Mouse (Mus musculus) heart, embryonic 10.5 days (tissue): ENCODE results near the gene Mecom. TPM values are rescaled to one million over a fixed set of nuclear protein-coding genes. Genes with fewer than 3 reads are reported as not detected.
A peak's percentile ranks its signal among the peaks of the same experiment; 100 is the strongest.

Experiments
- DNase-seq: peaks from one replicate; pipeline ENCODE4 v3.0.0-alpha.2; 2017; ENCODE audit warnings: low spot score
- H3K27ac ChIP-seq: fragments of 300-500 bp; sonication (generic); 2 replicates; pipeline ENCODE4 v1.5.1; 2016; ENCODE audit warnings: mild to moderate bottlenecking
- H3K27me3 ChIP-seq: fragments of 300-500 bp; sonication (generic); 2 replicates; pipeline ENCODE4 v1.6.1; 2016; ENCODE audit warnings: mild to moderate bottlenecking; ENCODE audit not compliant: poor library complexity, insufficient read depth, severe bottlenecking
- H3K36me3 ChIP-seq: fragments of 300-500 bp; sonication (generic); 2 replicates; pipeline ENCODE4 v1.6.1; 2016; ENCODE audit warnings: mild to moderate bottlenecking, moderate library complexity
- H3K4me1 ChIP-seq: fragments of 300-500 bp; sonication (generic); 2 replicates; pipeline ENCODE4 v1.6.1; 2016; ENCODE audit warnings: mild to moderate bottlenecking
- H3K4me3 ChIP-seq: fragments of 300-500 bp; sonication (generic); 2 replicates; pipeline ENCODE4 v1.5.1; 2016; ENCODE audit warnings: mild to moderate bottlenecking, moderate library complexity
- H3K9me3 ChIP-seq: fragments of 300-500 bp; sonication (generic); 2 replicates; pipeline ENCODE4 v1.6.1; 2016; ENCODE audit warnings: mild to moderate bottlenecking, moderate library complexity
- WGBS: fragments of 180-500 bp; shearing (Covaris S2); methylation state at CpG from one replicate; pipeline ENCODE4 v1.1.7; 2016; 5-methylcytosine and 5-hydroxymethylcytosine counted together
- polyA plus RNA-seq: library from polyadenylated mRNA; unstranded; fragments of >200 nt; fragmentation: Nextera tagmentation; extraction: Ambion mirVana; gene quantifications from 2 replicates; pipeline ENCODE4 v1.2.1, GENCODE M21; 2016

Gene Mecom
- polyA plus RNA-seq, 1 experiment from 2014 or later, result 40.3 TPM

DNA sequence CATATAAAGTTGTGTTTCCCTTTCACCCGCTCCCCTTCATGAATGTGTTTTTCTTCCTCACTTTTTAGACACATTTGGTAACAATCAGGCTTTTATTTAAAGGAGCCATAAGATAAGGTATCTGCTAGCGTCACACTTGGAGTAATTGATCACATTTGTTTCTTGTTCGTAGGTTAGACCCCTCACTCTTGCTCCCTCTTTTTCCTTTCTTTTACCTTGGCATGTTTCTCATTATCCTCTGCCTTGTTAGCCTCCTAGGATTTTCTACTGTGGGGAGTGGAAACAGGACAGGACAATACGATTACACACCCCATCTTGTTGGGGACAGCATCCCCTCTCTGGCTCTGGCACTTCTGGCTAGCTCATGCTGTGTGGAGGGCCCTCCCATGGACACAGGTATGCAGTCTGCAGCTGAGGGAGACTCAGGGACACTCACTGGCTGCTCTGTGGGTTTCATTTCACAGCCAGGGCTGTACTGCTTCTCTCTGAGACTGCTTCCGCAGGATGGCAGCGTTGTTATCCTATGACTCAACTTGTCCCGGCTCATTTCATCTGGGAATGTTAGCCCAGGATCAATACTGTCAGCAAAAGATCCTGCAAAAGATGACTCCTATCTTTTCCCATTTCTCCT lies 334.2 kb downstream of the Mecom start:
- 18% methylated on average over 7 of the region's 7 CpGs for WGBS
- no peak for DNase-seq
- no peaks in the 10 kb centered on the region for H3K36me3 ChIP-seq
- peak overlapping the region; percentile 78 for H3K27ac ChIP-seq
- H3K4me1 ChIP-seq, result peaks cover 23% of the 10 kb centered on the region
- no peaks in the 10 kb centered on the region for H3K9me3 ChIP-seq
- H3K4me3 ChIP-seq, result no peak overlapping the region
- no peaks in the 10 kb centered on the region for H3K27me3 ChIP-seq

DNA sequence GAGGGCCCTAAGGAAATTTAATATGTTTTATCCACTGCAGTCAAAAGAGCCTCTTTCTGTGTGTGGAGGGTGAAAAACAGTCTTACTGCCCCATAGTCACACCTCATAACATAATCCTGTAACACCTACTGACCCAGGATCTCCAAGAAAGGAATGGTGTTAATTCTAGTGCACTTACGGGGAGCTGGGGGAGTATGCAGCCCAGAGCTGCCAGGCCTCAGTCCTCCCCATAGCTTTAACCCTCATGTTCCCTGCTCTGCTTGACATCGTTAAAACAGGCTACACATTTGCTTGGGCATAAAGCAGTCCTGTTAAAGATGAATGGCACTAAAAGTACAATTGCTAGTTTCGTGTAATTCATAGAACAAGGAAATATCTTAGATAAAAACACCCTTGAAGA lies 335.0 kb downstream of the Mecom start:
- Histone ChIP-seq H3K9me3 (no peaks in the 10 kb centered on the region), H3K4me3 (no peak overlapping the region), H3K27me3 (no peaks in the 10 kb centered on the region), H3K36me3 (no peaks in the 10 kb centered on the region), H3K27ac (peak overlapping the region; percentile 25; the same call in 1 of the 2 replicates), H3K4me1 (peaks cover 26% of the 10 kb centered on the region)
- WGBS, result 35% methylated on average over 3 of the region's 3 CpGs
- DNase-seq, result no peak

DNA sequence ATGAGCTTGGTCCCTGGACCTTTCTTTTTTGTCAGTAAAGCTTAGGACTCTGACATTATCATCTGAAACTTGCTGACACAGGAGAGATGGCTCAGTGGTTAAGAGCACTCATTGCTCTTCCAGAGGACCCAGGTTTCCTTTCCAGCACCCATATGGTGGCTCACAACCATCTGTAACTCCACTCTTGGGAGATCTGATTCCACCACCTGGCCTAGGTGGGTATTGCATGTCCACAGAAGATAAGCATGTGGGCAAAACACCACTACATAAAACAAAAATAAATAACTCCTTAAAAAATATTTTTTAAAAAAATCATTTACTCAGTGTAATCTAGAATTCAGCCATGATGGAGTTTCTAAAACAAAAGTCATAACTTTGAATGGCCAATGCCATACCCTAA lies 338.7 kb downstream of the Mecom start:
- no peak overlapping the region for H3K4me3 ChIP-seq
- H3K4me1 ChIP-seq, result peaks cover 21% of the 10 kb centered on the region
- DNase-seq, result no peak
- H3K27me3 ChIP-seq, result no peaks in the 10 kb centered on the region
- no peak overlapping the region for H3K27ac ChIP-seq
- no peaks in the 10 kb centered on the region for H3K36me3 ChIP-seq
- no peaks in the 10 kb centered on the region for H3K9me3 ChIP-seq

DNA sequence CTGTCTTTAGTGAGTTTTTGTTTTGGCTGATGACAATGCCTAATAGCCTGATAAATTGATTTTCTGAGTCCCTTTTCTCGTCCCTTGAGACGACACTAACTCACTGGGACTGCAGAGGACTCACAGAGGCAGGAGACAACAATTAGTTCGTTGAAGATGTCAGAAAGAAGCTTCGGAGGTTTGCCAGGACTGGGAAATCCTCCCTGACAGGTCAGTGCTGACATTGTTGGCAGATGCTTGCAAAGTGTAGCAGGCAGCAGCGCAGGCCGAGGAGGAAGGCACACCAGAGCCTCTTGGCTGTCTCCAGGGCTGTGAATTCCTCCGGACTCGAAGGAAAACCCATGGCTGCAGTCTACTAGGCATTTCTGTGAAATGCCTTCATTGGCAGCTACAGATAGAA lies 339.9 kb downstream of the Mecom start:
- Histone ChIP-seq H3K36me3 (no peaks in the 10 kb centered on the region), H3K27ac (peak overlapping the region; percentile 42; the same call in 1 of the 2 replicates), H3K4me3 (no peak overlapping the region), H3K4me1 (peaks cover 10% of the 10 kb centered on the region), H3K27me3 (no peaks in the 10 kb centered on the region), H3K9me3 (no peaks in the 10 kb centered on the region)
- no peak for DNase-seq
- WGBS, result 31% methylated on average over 8 of the region's 8 CpGs

DNA sequence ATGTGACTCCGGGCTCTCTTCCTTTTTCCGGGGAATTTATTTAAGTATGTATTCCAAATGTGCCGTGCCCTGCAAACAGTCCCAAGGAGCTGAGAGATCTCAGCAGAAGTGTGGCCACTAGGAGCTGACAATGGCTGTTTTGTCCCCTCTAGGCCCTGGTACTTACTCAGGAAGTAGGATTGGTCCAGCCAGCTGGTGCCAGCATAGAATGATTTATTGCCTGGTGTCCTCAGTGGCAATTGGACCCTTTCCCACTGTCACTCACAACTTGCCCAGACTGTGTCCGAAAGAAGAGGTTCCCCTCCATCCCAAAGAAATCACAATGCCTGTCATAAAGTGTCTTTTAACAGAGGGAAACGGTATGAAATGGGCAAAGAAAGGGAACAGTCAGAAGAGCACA lies 340.4 kb downstream of the Mecom start:
- DNase-seq, result no peak
- H3K27me3 ChIP-seq, result no peaks in the 10 kb centered on the region
- no peaks in the 10 kb centered on the region for H3K36me3 ChIP-seq
- peak overlapping the region; percentile 42; the same call in 1 of the 2 replicates for H3K27ac ChIP-seq
- WGBS, result 57% methylated on average over 5 of the region's 5 CpGs
- H3K4me3 ChIP-seq, result no peak overlapping the region
- H3K9me3 ChIP-seq, result no peaks in the 10 kb centered on the region
- peaks cover 5% of the 10 kb centered on the region for H3K4me1 ChIP-seq

DNA sequence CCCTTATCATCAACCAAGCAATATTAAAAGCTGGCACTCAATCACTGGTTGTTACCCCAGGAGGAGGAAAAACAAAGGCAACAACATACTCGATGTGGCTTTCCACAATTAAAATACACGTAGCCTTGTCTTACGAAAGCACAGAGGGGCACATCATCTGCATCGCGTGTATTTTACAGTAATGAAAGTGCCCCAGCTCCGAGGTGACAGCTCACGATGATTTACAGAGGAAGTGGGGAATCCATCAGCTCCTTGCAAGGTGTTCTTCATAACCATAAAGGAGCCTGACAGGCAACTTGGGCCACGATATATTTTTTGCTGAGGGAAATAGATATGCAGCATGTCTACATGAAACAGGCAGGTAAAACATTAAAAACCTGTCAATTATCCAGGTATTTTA lies 341.7 kb downstream of the Mecom start:
- no peaks in the 10 kb centered on the region for H3K27me3 ChIP-seq
- H3K9me3 ChIP-seq, result no peaks in the 10 kb centered on the region
- H3K27ac ChIP-seq, result no peak overlapping the region
- peaks cover 4% of the 10 kb centered on the region for H3K4me1 ChIP-seq
- H3K4me3 ChIP-seq, result no peak overlapping the region
- H3K36me3 ChIP-seq, result no peaks in the 10 kb centered on the region
- WGBS, result 84% methylated on average over 8 of the region's 8 CpGs
- no peak for DNase-seq

DNA sequence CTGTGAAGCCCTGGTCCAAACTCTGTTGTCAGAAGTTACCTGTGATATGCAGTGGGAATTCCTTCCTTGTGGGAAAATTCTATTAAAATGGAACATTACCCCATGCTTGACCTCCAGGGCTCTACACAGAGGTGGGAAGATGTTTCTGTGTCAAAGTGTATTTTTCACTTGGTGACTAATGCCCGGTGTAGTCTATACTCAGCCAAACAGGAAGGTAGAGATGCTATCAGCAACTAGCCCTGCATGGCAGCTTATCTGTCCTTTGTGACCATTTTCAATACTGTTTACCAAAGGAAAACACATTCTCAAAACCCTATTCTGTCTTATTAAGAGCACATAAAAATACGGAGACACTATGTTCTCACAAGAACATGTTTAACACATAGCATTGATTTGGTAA lies 344.0 kb downstream of the Mecom start:
- DNase-seq, result no peak
- 58% methylated on average over 2 of the region's 2 CpGs for whole genome bisulfite sequencing
- H3K27ac ChIP-seq, result no peak overlapping the region

DNA sequence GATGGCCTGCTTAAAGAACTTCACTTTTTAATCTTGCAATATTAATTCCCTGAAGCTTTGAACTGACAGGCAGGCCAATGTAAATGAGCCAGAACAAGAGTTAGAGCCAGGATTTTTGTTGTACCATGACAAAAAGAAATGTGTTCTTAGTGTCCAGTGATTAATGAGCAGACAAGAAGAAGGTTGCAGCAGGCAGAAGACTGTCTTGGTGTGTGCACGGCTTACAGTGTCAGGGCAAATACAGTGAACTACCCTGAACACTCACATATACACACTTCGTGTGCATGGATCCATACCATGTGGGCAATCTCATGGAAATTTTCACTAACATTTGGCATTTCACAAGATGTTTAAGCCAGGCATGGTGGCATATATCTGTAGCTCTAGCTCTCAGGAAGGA lies 349.0 kb downstream of the Mecom start:
- Histone ChIP-seq H3K27me3 (no peaks in the 10 kb centered on the region), H3K27ac (no peak overlapping the region), H3K4me3 (no peak overlapping the region), H3K9me3 (no peaks in the 10 kb centered on the region), H3K4me1 (no peaks in the 10 kb centered on the region), H3K36me3 (no peaks in the 10 kb centered on the region)
- no peak for DNase-seq
- whole genome bisulfite sequencing, result 68% methylated on average over 2 of the region's 2 CpGs

More for the DNA sequence above, 344.0 kb downstream of the Mecom start:
- Histone ChIP-seq H3K27me3 (no peaks in the 10 kb centered on the region), H3K9me3 (no peaks in the 10 kb centered on the region), H3K4me1 (peaks cover 4% of the 10 kb centered on the region), H3K4me3 (no peak overlapping the region), H3K36me3 (no peaks in the 10 kb centered on the region)

DNA sequence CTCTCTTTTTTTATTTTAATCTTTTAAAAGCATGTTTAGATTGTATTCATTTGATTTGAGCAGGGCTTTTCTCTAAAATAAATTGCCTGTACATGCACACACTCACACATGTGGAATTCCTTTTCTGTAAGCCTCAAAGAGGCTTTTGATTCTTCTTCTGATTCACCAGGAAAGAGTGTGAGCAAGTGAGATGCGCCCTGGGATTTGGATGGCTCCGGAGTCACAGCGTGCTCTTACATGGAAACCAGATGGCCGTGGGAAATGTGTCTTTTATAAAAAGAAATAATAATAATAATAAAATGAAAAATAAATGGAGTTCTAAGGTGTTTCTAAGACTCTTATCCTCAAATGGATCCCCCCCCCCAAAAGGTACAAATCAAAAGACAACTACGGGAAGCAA lies 349.6 kb downstream of the Mecom start:
- Histone ChIP-seq H3K4me3 (no peak overlapping the region), H3K27ac (no peak overlapping the region), H3K9me3 (no peaks in the 10 kb centered on the region), H3K4me1 (no peaks in the 10 kb centered on the region), H3K27me3 (no peaks in the 10 kb centered on the region), H3K36me3 (no peaks in the 10 kb centered on the region)
- 87% methylated on average over 5 of the region's 5 CpGs for WGBS
- DNase-seq, result no peak

DNA sequence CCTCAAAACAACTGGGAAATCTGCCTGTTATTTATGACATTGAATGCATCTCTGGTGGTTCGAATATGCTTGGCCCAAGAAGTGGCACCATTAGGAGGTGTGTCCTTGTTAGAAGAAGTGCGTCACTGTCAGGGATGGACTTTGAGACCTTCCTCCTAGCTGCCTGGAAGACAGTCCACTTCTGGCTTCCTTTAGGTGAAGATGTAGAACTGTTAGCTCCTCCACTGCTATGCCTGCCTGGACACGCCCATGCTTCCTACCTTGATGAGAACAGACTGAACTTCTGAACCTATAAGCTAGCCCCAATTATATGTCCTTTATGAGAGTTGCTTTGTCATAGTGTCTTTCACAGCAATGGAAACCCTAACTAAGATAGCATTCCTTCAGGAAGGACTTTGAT lies 352.6 kb downstream of the Mecom start:
- Histone ChIP-seq H3K27me3 (no peaks in the 10 kb centered on the region), H3K4me3 (no peak overlapping the region), H3K4me1 (0 out of 2 replicates have a peak, but pooled peaks cover 2% of the 10 kb centered on the region), H3K36me3 (no peaks in the 10 kb centered on the region), H3K9me3 (no peaks in the 10 kb centered on the region), H3K27ac (no peak overlapping the region)
- DNase-seq, result no peak
- 84% methylated on average over 3 of the region's 3 CpGs for WGBS

DNA sequence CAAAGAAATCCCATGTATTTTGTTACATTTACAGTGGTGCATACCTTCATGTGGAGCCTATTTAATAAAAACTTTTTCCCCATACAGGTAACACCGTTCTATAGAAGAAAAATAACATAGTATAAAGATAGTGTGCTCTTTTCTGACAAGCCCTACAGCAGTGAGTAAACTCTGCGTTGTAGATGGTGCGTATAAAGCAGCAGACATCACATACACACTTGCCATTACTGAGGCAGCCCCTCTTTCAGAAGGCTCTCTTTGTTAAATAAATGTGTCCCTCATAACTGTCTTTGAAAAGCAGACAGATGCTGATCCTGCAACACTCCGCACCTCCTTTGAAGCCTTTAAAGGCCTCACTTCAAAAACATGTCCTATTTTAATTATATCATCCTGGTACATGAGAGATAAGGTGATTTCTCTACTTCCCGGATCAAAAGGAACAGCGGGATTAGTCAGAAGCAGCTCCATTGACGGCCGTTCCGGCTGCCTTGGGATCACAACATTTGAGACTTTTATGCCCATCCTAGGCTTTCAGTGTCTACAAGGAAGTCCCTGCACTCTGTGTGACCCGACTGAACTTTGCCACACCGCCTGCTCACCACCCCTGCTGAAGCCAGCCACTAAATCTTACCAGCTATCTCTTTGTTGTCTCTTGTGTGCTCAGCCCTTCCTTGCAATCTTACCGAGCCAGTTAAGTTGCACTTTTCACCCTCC lies 355.4 kb downstream of the Mecom start:
- Histone ChIP-seq H3K27ac (no peak overlapping the region), H3K9me3 (no peaks in the 10 kb centered on the region), H3K36me3 (no peaks in the 10 kb centered on the region), H3K4me1 (0 out of 2 replicates have a peak, but pooled peaks cover 2% of the 10 kb centered on the region), H3K27me3 (no peaks in the 10 kb centered on the region), H3K4me3 (no peak overlapping the region)
- WGBS, result 40% methylated on average over 12 of the region's 12 CpGs
- no peak for DNase-seq

DNA sequence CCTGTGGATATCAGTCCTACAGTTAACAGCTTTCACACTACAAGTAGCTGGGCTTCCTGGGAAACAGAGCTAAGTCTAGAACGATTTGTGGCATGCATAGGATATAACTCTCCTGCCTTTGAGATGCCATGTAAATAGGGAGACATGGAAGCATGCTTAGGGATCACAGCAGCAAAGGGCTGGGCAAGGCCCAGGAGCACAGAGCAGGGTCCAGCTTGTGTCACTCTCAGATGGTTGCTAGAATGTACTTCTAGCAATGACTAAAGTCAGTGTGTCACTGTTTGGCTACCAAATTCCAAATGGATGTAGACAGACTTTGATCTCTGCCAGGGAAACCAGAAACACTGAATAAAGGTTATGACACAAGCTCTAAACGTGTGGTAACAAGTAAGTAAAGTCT lies 358.5 kb downstream of the Mecom start:
- no peaks in the 10 kb centered on the region for H3K27me3 ChIP-seq
- no peaks in the 10 kb centered on the region for H3K9me3 ChIP-seq
- no peaks in the 10 kb centered on the region for H3K36me3 ChIP-seq
- H3K4me3 ChIP-seq, result no peak overlapping the region
- no peak for DNase-seq
- H3K4me1 ChIP-seq, result 0 out of 2 replicates have a peak, but pooled peaks cover 2% of the 10 kb centered on the region
- WGBS, result 70% methylated on average over 2 of the region's 2 CpGs
- no peak overlapping the region for H3K27ac ChIP-seq

DNA sequence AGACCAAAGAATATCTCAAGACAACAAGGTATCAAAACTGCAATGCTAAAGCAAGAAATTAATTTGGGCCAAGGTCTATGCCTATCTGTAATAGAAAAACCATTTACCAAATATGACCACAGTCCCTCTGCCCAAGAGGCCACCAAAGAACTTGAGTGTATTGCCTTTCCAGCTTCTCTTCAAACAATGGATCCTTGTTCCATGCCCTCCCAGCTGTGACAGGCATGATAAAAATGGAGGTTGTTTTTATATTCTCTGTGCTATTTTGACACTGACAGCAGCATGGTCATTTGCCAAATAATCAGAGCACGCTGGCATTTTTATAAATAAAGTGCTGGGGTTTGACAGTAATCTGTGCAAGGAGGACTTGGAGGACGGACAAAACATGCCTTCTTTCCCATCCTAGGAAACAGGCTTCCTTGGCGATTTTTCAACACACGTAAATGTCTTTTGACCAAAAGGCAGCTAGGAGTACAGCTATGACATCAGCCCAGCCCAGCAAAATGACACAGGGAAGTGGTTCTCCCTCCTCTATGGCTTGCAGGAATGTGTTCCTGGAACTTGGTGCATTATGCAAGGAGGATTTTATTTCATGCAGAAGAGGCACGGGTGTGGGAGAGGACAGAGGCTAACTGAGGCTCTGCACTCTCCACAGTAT lies 359.9 kb downstream of the Mecom start:
- H3K27ac ChIP-seq, result no peak overlapping the region
- WGBS, result 54% methylated on average over 5 of the region's 5 CpGs

More for the DNA sequence above, 359.9 kb downstream of the Mecom start:
- Histone ChIP-seq H3K36me3 (no peaks in the 10 kb centered on the region), H3K27me3 (no peaks in the 10 kb centered on the region), H3K4me3 (no peak overlapping the region), H3K9me3 (no peaks in the 10 kb centered on the region), H3K4me1 (0 out of 2 replicates have a peak, but pooled peaks cover 2% of the 10 kb centered on the region)
- DNase-seq, result no peak
